Mouse (Mus musculus) cortical plate, adult 2 months (tissue): ENCODE measurements at regions not wholly inside any gene's neighbourhood (a gene's known extent, or its start where the extent isn't known, plus 50 kb on each side); places are given as distances from the start of the nearest gene placed in this dataset.

Experiments used
- H3K27ac ChIP-seq: fragments of 200-500 bp; 2 replicates; pipeline ENCODE4 v1.5.1; 2012; ENCODE audit warnings: low read length, control low read depth, inconsistent platforms; ENCODE audit not compliant: insufficient read depth
- H3K4me1 ChIP-seq: fragments of 200-500 bp; 2 replicates; pipeline ENCODE4 v1.6.1; 2011; ENCODE audit warnings: low read length; ENCODE audit not compliant: control insufficient read depth, insufficient read depth
- H3K4me3 ChIP-seq: fragments of 200-500 bp; 2 replicates; pipeline ENCODE4 v1.5.1; 2011; ENCODE audit warnings: mild to moderate bottlenecking, low read length, control low read depth; ENCODE audit not compliant: insufficient read depth
- CTCF ChIP-seq: fragments of 200-500 bp; IDR thresholded peaks from 2 replicates; pipeline ENCODE4 v1.5.1; 2011; ENCODE audit warnings: mild to moderate bottlenecking, control low read depth, low read length; ENCODE audit not compliant: insufficient read depth; ENCODE audit errors: extremely low read depth
- POLR2A ChIP-seq: fragments of 200-500 bp; IDR thresholded peaks from 2 replicates; pipeline ENCODE4 v1.6.1; 2011; ENCODE audit warnings: mild to moderate bottlenecking, low read length, control low read depth; ENCODE audit not compliant: insufficient read depth; ENCODE audit errors: extremely low read depth

DNA sequence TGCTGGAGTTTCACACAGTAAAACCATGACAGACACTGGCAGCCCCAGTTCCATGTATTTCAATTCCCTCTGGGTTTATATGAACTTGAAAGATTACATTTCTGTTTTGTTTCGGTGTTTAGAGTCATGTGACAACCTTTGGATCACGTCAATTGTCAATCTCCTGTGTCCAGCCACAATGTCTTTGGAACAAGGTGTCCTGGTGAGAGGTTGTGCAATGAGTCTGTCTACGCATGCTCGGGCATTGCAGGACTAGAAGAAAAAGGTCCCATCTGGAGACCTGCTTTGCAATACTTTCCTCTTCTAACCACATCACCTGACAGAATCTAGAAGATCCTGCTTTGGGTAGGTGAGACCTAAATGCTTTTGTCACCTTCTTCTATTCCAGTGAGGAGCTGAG, 333.5 kb downstream of the Gadd45g start:
- no peaks in the 10 kb centered on the region for H3K4me1 ChIP-seq
- H3K4me3 ChIP-seq: no peak overlapping the region
- no peak for TF ChIP-seq POLR2A
- TF ChIP-seq CTCF: no peak
- H3K27ac ChIP-seq: no peak overlapping the region

DNA sequence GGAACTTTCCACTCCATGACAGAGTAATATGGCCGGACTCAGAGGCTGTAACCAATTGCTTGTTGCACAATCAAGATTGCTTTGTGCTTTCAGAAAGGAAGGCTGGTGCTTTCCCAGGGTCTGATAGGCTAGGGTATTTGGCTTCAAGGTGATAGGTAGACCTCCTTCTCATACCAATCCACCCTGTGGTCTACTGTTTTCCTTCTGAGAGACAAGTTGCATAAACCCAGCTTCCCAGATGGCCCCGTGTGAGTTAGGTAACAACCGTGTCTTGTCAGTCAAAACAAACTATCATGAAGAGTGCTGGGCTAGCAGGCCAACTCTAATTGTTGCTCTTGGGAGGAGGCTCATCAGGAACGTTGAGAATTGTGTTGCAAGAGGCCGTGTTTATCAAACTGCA, 337.2 kb downstream of the Gadd45g start:
- no peak for TF ChIP-seq POLR2A
- no peak for TF ChIP-seq CTCF
- H3K4me3 ChIP-seq: no peak overlapping the region
- H3K27ac ChIP-seq: no peak overlapping the region
- H3K4me1 ChIP-seq: no peaks in the 10 kb centered on the region

DNA sequence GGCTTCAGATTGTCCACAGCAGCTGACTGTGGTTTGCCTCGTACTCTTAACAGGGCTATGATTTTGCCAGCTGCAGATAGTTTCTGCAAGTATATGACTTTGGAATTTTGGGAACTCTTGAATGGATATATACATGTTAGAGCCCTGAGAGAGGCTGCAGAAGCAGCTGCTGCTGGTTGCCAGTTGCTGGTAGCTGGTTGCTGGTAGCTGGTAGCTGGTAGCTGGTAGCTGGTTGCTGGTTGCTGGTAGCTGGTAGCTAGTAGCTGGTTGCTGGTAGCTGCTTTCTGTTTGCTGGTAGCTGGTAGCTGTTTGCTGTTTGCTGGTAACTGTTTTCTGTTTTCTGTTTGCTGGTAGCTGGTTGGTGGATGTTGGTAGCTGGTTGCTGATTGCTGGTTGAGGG, 339.1 kb downstream of the Gadd45g start:
- Histone ChIP-seq H3K4me1 (no peaks in the 10 kb centered on the region), H3K27ac (no peak overlapping the region), H3K4me3 (no peak overlapping the region)
- TF ChIP-seq CTCF: no peak
- TF ChIP-seq POLR2A: no peak

DNA sequence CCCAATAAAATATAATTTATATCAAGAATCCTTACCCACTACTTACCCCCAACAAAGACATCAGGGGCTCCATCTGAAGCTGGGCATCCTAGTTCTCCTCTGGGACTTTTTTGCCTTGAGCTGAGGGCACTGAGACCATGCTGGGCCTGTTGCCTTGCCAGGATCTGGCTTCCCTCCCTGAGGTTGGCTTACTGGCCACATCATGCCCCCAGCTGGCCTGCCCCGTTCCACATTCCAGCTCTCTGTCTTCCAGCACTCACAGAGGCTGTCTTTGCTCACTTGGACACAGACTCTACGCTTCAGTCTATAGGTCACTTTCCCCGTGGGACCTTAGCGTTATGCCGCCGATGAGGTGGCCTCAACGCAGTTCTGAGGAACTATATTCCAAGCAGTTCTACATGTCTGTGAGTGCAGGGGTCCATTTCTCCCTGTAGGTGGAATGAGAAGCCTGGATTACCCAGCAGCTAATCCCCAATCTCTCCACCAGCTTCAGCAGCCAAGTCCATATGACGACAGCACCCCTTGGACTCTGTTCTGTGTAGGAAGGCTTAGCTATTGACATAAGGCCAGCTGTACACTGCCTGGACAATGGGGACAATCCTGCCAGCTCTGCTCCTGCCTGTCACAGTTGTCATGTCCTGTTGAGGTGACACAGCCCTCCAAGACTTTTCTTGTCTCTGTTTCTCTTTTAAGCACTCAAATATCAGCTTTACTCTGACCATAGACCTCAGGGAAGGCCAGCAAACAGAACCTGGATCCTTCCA, 341.5 kb downstream of the Gadd45g start:
- Histone ChIP-seq H3K4me3 (no peak overlapping the region), H3K4me1 (no peaks in the 10 kb centered on the region)
- TF ChIP-seq POLR2A: no peak
- TF ChIP-seq CTCF: no peak

DNA sequence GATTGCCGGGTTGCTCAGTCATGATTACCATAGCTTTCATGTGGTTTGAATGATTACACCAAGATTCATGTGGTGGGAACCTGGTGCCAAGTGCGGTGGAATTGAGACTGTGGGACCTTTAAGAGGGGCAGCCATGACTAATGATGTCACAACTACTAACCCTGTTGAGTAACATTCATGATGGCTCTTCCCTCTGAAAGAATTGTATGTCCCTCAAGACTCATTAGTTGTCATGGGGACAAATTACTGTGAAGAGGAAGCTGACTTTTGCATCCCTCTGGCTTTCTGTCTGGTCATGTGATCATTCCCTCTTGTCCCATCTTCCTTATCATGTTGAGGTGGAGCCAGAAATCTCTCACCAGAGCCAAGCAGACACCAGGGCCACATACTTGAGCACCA, 342.1 kb downstream of the Gadd45g start:
- TF ChIP-seq CTCF (no peak), POLR2A (no peak)
- no peak overlapping the region for H3K27ac ChIP-seq
- no peak overlapping the region for H3K4me3 ChIP-seq
- no peaks in the 10 kb centered on the region for H3K4me1 ChIP-seq

More for the DNA sequence above, 341.5 kb downstream of the Gadd45g start:
- H3K27ac ChIP-seq: no peak overlapping the region

DNA sequence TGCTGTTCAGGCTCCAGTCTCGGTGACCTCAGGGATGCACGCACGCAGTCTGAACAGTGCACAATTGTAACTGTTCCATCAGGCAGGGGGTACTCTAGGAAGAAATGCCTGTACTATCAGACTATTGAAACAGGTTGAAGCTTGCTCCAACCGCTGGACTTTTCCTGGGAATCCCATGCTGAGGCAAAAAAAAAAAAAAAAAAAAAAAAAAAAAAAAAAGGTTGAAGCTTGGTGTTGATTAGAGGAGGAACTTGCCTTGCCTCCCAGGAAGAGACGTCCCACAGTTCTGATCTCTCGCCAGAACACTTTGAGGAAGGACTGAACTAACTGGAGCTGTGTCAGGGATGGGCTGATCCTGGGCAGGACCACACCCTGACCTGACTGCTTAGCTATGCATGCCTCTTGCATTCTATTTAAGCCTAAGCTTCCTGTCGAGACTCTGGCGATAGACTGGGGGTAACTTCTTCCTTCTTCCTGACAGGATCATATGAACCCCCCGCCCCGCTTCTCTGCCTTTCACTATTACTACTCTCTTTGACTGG, 341.6 kb downstream of the Diras2 start:
- Histone ChIP-seq H3K27ac (no peak overlapping the region), H3K4me3 (no peak overlapping the region), H3K4me1 (no peaks in the 10 kb centered on the region)
- no peak for TF ChIP-seq POLR2A
- no peak for TF ChIP-seq CTCF

DNA sequence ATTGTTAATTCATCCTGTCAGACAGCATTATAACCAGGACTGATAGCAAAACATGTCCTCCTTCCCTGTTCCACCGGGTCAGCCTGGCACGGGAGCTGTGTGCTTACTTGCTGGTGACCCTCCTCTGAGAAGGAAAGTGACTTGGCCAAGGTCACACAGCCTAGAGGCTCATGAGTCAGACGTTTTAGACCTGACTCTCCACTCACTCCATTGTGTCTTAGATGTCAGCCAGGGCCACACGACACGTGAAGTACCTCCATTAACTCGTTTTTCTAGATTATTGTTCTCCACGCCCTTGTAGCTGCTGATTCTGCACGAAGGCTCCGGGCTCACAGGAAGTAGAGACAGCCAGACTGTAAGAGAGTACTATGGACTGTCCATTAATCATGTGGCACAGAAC, 340.8 kb downstream of the Diras2 start:
- Histone ChIP-seq H3K27ac (no peak overlapping the region), H3K4me3 (no peak overlapping the region), H3K4me1 (no peaks in the 10 kb centered on the region)
- TF ChIP-seq POLR2A (no peak), CTCF (no peak)

DNA sequence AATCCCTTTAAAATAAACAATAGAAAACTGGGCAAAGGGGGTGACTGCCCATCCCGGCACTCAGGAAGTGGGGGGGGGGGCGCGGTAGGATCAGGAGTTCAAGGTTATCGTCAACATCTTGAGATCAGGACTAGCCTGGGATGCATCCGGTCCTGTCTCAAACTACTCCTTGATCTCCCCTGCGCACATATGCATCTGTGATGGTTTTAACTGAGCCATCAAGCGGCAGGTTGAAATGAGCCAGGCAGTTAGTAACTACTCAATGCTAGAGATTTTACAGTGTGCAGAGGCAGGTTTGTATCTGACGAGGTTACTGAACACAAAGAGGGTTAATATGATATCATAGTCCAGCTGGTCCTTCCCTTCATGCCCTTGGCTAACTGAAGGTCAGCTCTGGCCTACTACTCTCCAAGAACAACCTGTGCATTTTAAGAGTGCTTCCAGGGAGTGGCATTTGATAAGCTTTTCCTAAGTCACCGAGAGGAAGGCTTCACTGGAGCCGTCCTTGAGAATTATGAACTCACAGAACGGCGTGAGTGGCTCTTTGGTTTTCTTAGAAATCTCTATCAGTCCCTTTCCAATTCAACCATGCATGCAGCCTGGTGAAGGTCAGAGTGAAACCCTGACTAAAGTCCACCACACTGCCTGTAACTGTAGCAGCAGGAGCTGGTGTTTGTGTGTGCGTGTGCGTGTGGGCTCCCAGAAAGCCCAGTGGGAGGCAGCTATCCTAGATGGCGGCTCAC, 340.1 kb downstream of the Diras2 start:
- Histone ChIP-seq H3K27ac (no peak overlapping the region), H3K4me1 (no peaks in the 10 kb centered on the region), H3K4me3 (no peak overlapping the region)
- no peak for TF ChIP-seq CTCF
- no peak for TF ChIP-seq POLR2A

GRCm38 (mm10) chr13:52196917-52197316, 334.2 kb downstream of the Diras2 start:
- no peaks in the 10 kb centered on the region for H3K4me1 ChIP-seq
- H3K4me3 ChIP-seq: no peak overlapping the region
- H3K27ac ChIP-seq: no peak overlapping the region
- no peak for TF ChIP-seq CTCF

- Histone ChIP-seq H3K4me1 (no peaks in the 10 kb centered on the region), H3K4me3 (no peak overlapping the region), H3K27ac (no peak overlapping the region)
- no peak for TF ChIP-seq POLR2A
- TF ChIP-seq CTCF: no peak
Observed at GRCm38 (mm10) chr13:52198649-52199348, 332.3 kb downstream of the Diras2 start.

DNA sequence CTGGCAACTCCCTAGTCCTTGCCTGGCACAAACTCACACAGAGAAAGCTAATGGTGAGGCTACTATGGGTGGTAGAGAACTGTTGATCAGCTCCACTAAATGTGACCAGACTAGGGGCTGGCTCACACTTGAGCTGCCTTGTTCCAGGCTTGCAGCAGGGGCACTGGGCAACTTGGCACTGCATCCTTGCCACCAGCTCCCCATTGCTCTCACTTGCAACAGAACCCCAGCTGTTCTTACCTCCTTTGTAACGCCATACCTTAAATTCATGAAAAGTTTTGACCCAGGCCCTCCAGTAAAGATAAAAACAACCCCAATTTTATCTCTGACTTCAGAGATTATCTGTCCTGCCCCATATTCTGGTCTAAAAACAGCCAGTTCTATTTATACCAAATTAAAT, 328.7 kb downstream of the Diras2 start:
- Histone ChIP-seq H3K27ac (no peak overlapping the region), H3K4me3 (no peak overlapping the region), H3K4me1 (no peaks in the 10 kb centered on the region)
- no peak for TF ChIP-seq POLR2A
